Mouse (Mus musculus): ENCODE measurements around the gene Tanc1.

GRCm38 (mm10) chr2:59697722-59698634, 86.1 kb downstream of the Tanc1 start:
- TF ChIP-seq POLR2A (IDR thresholded peaks at IDR 0.05; ENCODE audit: borderline replicate concordance, extremely low read depth, insufficient read depth, insufficient read length, poor library complexity, severe bottlenecking) (no peak), CTCF (IDR thresholded peaks at IDR 0.05; ENCODE audit: borderline replicate concordance, extremely low read depth, insufficient read depth, insufficient read length) (no peak)

Measured in brain, embryonic 14.5 days (tissue).